Mouse (Mus musculus): Measurements from ENCODE around the gene Zfp108.

- TF ChIP-seq POLR2A (IDR thresholded peaks at IDR 0.05; ENCODE audit: insufficient read depth, low read length) (no peak), CTCF (IDR thresholded peaks at IDR 0.05; ENCODE audit: low read depth, low read length) (no peak)
Observed at GRCm38 (mm10) chr7:24299823-24300481, 45.4 kb downstream of the Zfp108 start.

All from ES-Bruce4 (cell line).